Mouse (Mus musculus) neural tube, embryonic 15.5 days (tissue): ENCODE data around the gene Gm15114. TPM values are rescaled to one million over a fixed set of nuclear protein-coding genes. Genes with fewer than 3 reads are reported as not detected.
"Not testable (repeated sequence)": the region's sequence is repeated elsewhere in the genome, so short reads cannot be mapped to it uniquely, and the experiment has no call there.

Source experiments
- ATAC-seq: fragments of 200-750 bp; cut with Nextera tagmentation; 2 replicates; pipeline ENCODE4 v1.8.0; 2017; ENCODE audit warnings: mild to moderate bottlenecking, moderate TSS enrichment, moderate library complexity; ENCODE audit not compliant: low FRiP score
- H3K27ac ChIP-seq: fragments of 300-500 bp; sonication (generic); replicated peaks from 2 replicates; pipeline ENCODE4 v1.5.1; 2015; ENCODE audit warnings: mild to moderate bottlenecking, inconsistent platforms
- H3K27me3 ChIP-seq: fragments of 300-500 bp; sonication (generic); replicated peaks from 2 replicates; pipeline ENCODE4 v1.6.1; 2015; ENCODE audit warnings: inconsistent platforms
- H3K36me3 ChIP-seq: fragments of 300-500 bp; sonication (generic); 2 replicates; pipeline ENCODE4 v1.6.1; 2015; ENCODE audit warnings: inconsistent platforms
- H3K4me1 ChIP-seq: fragments of 300-500 bp; sonication (generic); 2 replicates; pipeline ENCODE4 v1.6.1; 2015; ENCODE audit warnings: inconsistent platforms
- H3K4me2 ChIP-seq: fragments of 300-500 bp; sonication (generic); 2 replicates; pipeline ENCODE4 v1.6.1; 2015; ENCODE audit warnings: inconsistent platforms, mild to moderate bottlenecking, moderate library complexity
- H3K4me3 ChIP-seq: fragments of 300-500 bp; sonication (generic); replicated peaks from 2 replicates; pipeline ENCODE4 v1.5.1; 2015; ENCODE audit warnings: mild to moderate bottlenecking, inconsistent platforms
- H3K9ac ChIP-seq: fragments of 300-500 bp; sonication (generic); replicated peaks from 2 replicates; pipeline ENCODE4 v1.6.1; 2015; ENCODE audit warnings: mild to moderate bottlenecking, inconsistent platforms
- H3K9me3 ChIP-seq: fragments of 300-500 bp; sonication (generic); replicated peaks from 2 replicates; pipeline ENCODE4 v1.6.1; 2016; ENCODE audit warnings: inconsistent platforms
- WGBS: fragments of 180-500 bp; shearing (Covaris S2); methylation state at CpG from one replicate; pipeline ENCODE4 v1.1.7; 2015; ENCODE audit warnings: mixed read lengths; 5-methylcytosine and 5-hydroxymethylcytosine counted together
- polyA plus RNA-seq: library from polyadenylated mRNA; unstranded; fragments of >200 nt; fragmentation: Nextera tagmentation; extraction: Ambion mirVana; gene quantifications from 2 replicates; pipeline ENCODE4 v1.2.1, GENCODE M21; 2015

The Gm15114 gene
- not detected in 2 replicates for polyA plus RNA-seq

DNA sequence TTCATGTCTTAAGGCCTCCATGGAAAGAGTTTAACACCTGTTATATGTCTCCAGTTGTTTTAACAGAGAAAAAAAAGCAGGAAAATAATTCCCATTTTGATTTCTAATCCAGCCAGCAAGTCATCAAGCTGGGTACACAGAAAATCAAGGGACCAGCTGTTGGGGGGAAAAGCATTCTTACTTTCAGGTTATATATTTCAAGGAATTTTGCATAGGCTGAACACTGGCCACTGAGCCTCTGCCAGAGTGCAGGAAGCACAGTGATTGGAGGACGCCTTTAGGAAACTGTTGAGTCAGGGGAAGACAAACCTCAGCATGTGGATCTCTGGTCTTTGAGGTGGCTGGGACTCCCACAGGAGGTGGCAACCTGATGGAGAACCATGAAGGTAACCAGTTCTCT, at the start of gene Gm15114:
Gm15114 (plus strand) TSS at position 301 of the 400 bp plus-strand sequence.
- not testable (repeated sequence) for H3K4me2 ChIP-seq, H3K36me3 ChIP-seq, H3K4me1 ChIP-seq, H3K27me3 ChIP-seq, H3K27ac ChIP-seq, ATAC-seq, H3K9ac ChIP-seq, H3K4me3 ChIP-seq, H3K9me3 ChIP-seq
- WGBS: no CpG with 5 or more reads among the region's 1 CpGs

Other genes starting within 250 kb of the Gm15114 start
- not detected in 2 replicates for gene Gm8334, start 126.2 kb downstream of the Gm15114 start, polyA plus RNA-seq
- not detected in 2 replicates for gene Gm15127, start 174.6 kb downstream of the Gm15114 start, polyA plus RNA-seq